Mouse (Mus musculus) hematopoietic multipotent progenitor cell, adult 10-12 weeks (in vitro differentiated cells): ENCODE data around the gene Slc39a11. TPM values are rescaled to one million over a fixed set of nuclear protein-coding genes. Genes with fewer than 3 reads are reported as not detected.

Experiments used
- polyA plus RNA-seq: library from polyadenylated mRNA; stranded (reverse); fragments of >175 nt; gene quantifications from 2 replicates; pipeline ENCODE4 v1.2.3, GENCODE M21; 2012; ENCODE audit warnings: low replicate concordance

The Slc39a11 gene
- polyA plus RNA-seq: 16.1 and 20.0 TPM in 2 replicates

DNA sequence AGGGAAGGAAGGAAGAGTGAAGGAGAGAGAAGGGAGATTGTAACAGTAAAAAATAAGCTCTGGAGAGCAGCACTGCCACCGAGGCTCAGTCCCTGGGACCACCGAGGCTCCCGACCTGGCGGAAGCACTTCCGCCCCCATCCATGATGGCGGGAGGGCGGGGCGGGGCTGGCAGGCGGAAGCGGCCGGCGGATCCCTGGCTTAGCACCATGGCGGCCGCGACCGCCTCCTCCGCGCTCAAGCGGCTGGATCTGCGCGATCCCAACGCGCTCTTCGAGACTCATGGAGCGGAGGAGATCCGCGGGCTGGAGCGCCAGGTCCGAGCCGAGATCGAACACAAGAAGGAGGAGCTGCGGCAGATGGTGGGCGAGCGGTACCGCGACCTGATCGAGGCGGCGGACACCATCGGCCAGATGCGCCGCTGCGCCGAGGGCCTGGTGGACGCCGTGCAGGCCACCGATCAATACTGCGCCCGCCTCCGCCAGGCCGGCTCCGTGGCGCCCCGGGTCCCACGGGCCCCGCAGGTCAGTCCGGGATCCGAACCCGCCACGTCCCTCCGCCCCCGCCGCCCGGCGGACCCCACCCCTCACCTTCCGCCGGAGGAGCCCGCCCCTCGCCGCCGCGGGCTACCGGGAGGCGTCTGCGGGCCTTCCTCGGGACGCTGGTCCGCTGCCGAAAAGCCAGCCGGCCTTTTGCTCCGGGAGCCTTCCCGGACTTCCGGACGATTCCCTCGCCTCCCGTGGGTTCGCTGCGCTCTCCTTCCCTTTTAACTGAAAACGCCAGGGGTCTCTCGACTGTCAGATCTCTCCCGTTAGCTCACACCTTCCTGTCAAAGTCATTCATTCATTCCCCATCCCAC, at the start of gene Slc39a11:
Gene Slc39a11, minus strand, starts transcription at position 727 of the 858 bp plus-strand sequence.

DNA sequence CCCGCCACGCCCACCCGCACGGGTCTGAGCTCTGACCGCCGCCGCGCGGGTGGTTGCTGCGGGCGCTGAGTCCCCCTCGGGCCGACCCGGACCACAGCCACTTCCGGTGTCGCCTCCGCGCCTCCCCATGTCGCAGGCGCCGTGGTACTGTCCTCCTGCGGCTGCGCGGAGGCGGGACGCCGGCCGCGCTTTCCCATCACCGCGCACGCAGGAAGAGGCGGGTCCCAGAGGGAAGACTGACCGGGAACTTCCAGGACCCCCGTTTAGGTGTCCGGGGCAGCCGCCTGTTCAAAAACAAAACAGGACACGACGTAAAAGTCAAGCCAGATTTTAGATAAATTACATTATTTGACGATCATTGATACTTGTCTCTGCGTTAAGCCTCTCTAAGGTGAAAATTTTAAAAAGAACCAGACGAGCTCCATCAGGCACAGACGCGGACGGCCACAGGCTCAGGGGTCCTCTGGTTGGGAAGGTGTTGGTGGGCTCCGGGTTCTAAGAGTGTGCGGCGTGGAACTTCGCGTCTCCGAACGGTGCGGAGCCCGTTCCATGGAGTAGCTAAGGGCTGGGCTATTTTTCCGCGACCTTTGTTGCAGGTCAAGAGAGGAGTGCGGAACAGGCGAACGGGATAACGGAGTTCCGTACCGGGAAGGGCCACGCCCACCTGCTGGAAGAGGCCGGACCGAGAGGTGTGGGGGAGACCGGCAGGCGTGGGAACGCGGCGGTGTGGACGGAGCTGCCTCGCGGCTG, 34.3 kb upstream of the Slc39a11 start, which contains the start of the genes Fam104a and D11Wsu47e:
Gene Fam104a, minus strand, starts transcription at position 199 of the 750 bp plus-strand sequence.
Gene D11Wsu47e, plus strand, starts transcription at position 456 of the 750 bp plus-strand sequence.

DNA sequence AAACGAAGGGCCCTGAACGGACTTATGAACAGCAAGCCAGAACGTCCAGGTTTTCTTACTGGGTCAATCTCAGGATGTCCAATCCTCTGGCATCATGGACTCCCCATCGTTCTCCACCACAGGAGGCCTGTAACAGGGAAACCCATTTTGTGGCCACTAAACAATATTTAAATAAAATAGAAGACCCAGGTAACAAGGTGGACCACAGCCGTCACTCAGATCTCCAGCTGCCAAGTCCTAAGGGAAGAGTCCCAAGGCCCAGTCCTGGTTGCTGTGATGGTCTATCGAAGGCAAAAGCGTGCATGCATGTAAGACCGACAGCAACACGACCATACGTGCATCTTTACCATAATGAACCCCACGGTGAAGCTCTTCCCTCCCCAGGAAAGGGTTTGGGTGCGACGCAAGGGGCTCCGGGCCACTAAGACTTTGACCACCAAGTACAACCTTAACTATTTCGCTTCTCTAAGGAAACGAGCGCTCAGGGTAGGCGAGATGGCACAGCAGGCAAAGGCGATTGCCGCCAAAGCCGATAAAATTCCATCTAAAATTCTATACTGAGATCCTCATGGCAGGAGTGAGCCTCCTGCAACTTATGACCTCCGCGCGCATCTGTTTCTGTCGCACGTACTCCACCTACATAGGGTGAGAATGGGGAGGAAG, 1.1 kb downstream of the Slc39a11 start, which contains the start of gene Cog1:
Gene Cog1, plus strand, starts transcription at position 480 of the 663 bp plus-strand sequence.

DNA sequence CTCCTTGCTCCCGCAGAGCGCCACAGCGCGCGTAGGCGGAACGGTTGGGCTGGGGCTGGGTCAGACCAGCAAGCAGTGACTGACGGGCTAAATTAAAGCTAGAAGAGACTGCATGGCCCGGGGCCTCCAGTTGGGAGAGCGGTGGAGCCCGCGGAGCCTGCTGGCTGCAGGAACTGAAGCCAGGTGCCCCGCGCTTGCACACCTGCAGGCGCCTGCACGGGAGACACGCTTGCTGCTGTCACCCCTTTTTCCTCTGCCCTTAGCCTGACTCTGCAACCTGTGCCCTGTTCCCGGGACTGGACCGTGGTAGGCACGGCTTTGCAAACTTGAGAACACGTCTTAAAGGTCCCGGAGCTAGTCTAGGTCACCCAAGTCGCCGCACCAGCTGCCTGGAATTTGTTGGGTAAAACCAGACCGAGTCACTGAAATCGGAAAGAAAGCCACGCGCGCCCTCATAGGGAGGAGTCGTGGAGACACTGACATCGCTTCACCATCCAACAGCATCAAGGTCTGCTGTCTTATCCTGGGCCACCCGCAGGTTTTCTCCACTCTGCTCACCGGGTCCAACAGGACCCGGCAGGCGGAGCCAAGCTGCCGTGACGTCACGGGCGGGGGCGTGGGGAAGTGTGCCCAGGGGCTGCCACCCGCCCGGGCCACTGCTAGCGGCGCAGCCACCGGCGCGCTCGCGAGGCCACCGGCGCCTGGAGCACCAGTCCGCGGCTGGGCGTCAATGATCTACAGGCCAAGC, 31.0 kb downstream of the Slc39a11 start, which contains the start of gene Sstr2:
Gene Sstr2, plus strand, starts transcription at position 671 of the 748 bp plus-strand sequence.

Other genes starting within 250 kb of the Slc39a11 start
- gene Sstr2, start 30.7 kb downstream of the Slc39a11 start, polyA plus RNA-seq: 0.10 and 0.12 TPM in 2 replicates
- 31.3 and 41.5 TPM in 2 replicates for gene Cog1, start 910 bp downstream of the Slc39a11 start, polyA plus RNA-seq
- 52.4 and 104 TPM in 2 replicates for gene Fam104a, start 34.1 kb upstream of the Slc39a11 start, polyA plus RNA-seq
- 5.3 and 5.5 TPM in 2 replicates for gene D11Wsu47e, start 34.3 kb upstream of the Slc39a11 start, polyA plus RNA-seq
- gene Cpsf4l, start 59.9 kb upstream of the Slc39a11 start, polyA plus RNA-seq: not detected in 2 replicates
- gene Cdc42ep4, start 101.8 kb upstream of the Slc39a11 start, polyA plus RNA-seq: 13.7 and 13.8 TPM in 2 replicates